ENCODE assay signal across 9 mouse cellular contexts in genomic region chr4:105110684-105111035, GRCm38 (mm10). TPM values are rescaled to one million over a fixed set of nuclear protein-coding genes. Genes with fewer than 3 reads are reported as not detected.
DNase-seq lines count a peak whose midpoint lies in the region; ATAC-seq and TF ChIP-seq lines count a peak whose summit lies in the region.
"Had no signal": no experiment of that assay in that cellular context is flagged by ENCODE, and none has a peak within 500 bp of the region (broad histone marks: within the 10 kb centered on the region; RNA-seq: fewer than 3 reads in every experiment).

No protein-coding gene starts in this region.

- peak overlapping the region; percentile 81 for H3K4me3 ChIP-seq in heart, embryonic 11.5 days (ENCODE audit: low read depth, low read length)
- H3K4me3 ChIP-seq in E14TG2a.4 (replicated peaks; ENCODE audit: low read length), result peak overlapping the region; percentile 87
- H3K4me3 ChIP-seq in forebrain, embryonic 13.5 days, result peak overlapping the region; percentile 74
- no peak overlapping the region for H3K4me3 ChIP-seq in liver, embryonic 15.5 days (replicated peaks)

- H3K36me3 ChIP-seq in heart, embryonic 11.5 days (ENCODE audit: control insufficient read depth, insufficient read depth, low read length), result no peaks in the 10 kb centered on the region
- no peaks in the 10 kb centered on the region for H3K36me3 ChIP-seq in E14TG2a.4 (ENCODE audit: insufficient read depth, low read length)
- no peaks in the 10 kb centered on the region for H3K36me3 ChIP-seq in forebrain, embryonic 13.5 days (ENCODE audit: poor library complexity, severe bottlenecking)
- no peaks in the 10 kb centered on the region for H3K36me3 ChIP-seq in liver, embryonic 15.5 days (replicated peaks)

- H3K9ac ChIP-seq in heart, embryonic 11.5 days (ENCODE audit: low read depth, low read length), result no peak overlapping the region
- peak overlapping the region; percentile 83 for H3K9ac ChIP-seq in forebrain, embryonic 13.5 days
- no peak overlapping the region for H3K9ac ChIP-seq in liver, embryonic 15.5 days

- DNase-seq in heart, postnatal 36 days, result no peak
- DNase-seq in embryo, embryonic 10 days (ENCODE audit: low spot score), result no peak
- DNase-seq: kidney, adult 11 months had no signal

- peak overlapping the region; percentile 75 for H3K4me2 ChIP-seq in heart, embryonic 11.5 days
- H3K4me2 ChIP-seq in forebrain, embryonic 13.5 days, result peak overlapping the region; percentile 87
- peak overlapping the region; percentile 70; the same call in 1 of the 2 replicates for H3K4me2 ChIP-seq in liver, embryonic 15.5 days

- WGBS in heart, embryonic 11.5 days (ENCODE audit: insufficient replicate concordance), result 58% methylated on average over 4 of the region's 4 CpGs
- WGBS in forebrain, embryonic 13.5 days, result 57% methylated on average over 4 of the region's 4 CpGs
- 56% methylated on average over 4 of the region's 4 CpGs for WGBS in liver, embryonic 15.5 days (ENCODE audit: insufficient replicate concordance)

- intact Hi-C loops in heart, postnatal 36 days (cut with DNase I), result no loop called here

- H3K27ac ChIP-seq in heart, embryonic 11.5 days (ENCODE audit: low read depth, low read length), result no peak overlapping the region
- no peak overlapping the region for H3K27ac ChIP-seq in forebrain, embryonic 13.5 days
- no peak overlapping the region for H3K27ac ChIP-seq in liver, embryonic 15.5 days (replicated peaks)

- ATAC-seq in heart, embryonic 11.5 days (replicated peaks; ENCODE audit: insufficient number of reproducible peaks, low FRiP score, low TSS enrichment), result 0 out of 2 replicates have a peak, but pooled peaks have one; percentile 8
- ATAC-seq in forebrain, embryonic 13.5 days, result no peak
- no peak for ATAC-seq in liver, embryonic 15.5 days (ENCODE audit: insufficient read depth)
- no peak for ATAC-seq in CD4-positive, CD25-positive, alpha-beta regulatory T cell, adult 4 months
- ATAC-seq in erythroblast, adult 5-6 weeks (replicated peaks; ENCODE audit: low FRiP score, poor library complexity, severe bottlenecking), result no peak

- H3K27me3 ChIP-seq in heart, embryonic 11.5 days (ENCODE audit: control insufficient read depth, insufficient read depth, low read length), result peaks cover 4% of the 10 kb centered on the region; the same call in 1 of the 2 replicates
- H3K27me3 ChIP-seq in E14TG2a.4 (ENCODE audit: insufficient read depth, low read length), result peaks cover 24% of the 10 kb centered on the region
- no peaks in the 10 kb centered on the region for H3K27me3 ChIP-seq in forebrain, embryonic 13.5 days
- H3K27me3 ChIP-seq in liver, embryonic 15.5 days, result peaks cover 37% of the 10 kb centered on the region

- no peaks in the 10 kb centered on the region for H3K9me3 ChIP-seq in heart, embryonic 11.5 days (replicated peaks; ENCODE audit: control insufficient read depth, low read length)
- H3K9me3 ChIP-seq in E14TG2a.4 (ENCODE audit: low read length), result no peaks in the 10 kb centered on the region
- H3K9me3 ChIP-seq in forebrain, embryonic 13.5 days (replicated peaks), result no peaks in the 10 kb centered on the region
- no peaks in the 10 kb centered on the region for H3K9me3 ChIP-seq in liver, embryonic 15.5 days (replicated peaks)

- H3K4me1 ChIP-seq in heart, embryonic 11.5 days (ENCODE audit: control insufficient read depth, insufficient read depth, low read length), result peaks cover 4% of the 10 kb centered on the region; the same call in 1 of the 2 replicates
- H3K4me1 ChIP-seq in E14TG2a.4 (replicated peaks; ENCODE audit: low read depth, low read length), result peaks cover 32% of the 10 kb centered on the region
- H3K4me1 ChIP-seq in forebrain, embryonic 13.5 days, result peaks cover 20% of the 10 kb centered on the region
- H3K4me1 ChIP-seq in liver, embryonic 15.5 days (replicated peaks), result 0 out of 2 replicates have a peak, but pooled peaks cover 3% of the 10 kb centered on the region

- no peak for TF ChIP-seq CTCF in E14TG2a.4 (conservative IDR thresholded peaks at IDR 0.05; ENCODE audit: low read length)

RNA-seq across cellular contexts. Expression of gene Prkaa2, which starts 1.0 kb away (rescaled TPM):
- polyA plus RNA-seq in heart, embryonic 11.5 days (2014; fragmentation: Nextera tagmentation; extraction: Ambion mirVana), result 38.8 and 49.1 TPM in 2 replicates
- total RNA-seq in heart, postnatal 36 days (2021), result 10 to 100 TPM; 76.0 to 78.1 TPM
- polyA plus RNA-seq in forebrain, embryonic 13.5 days (2015; fragmentation: Nextera tagmentation; extraction: Ambion mirVana), result 6.2 and 7.1 TPM in 2 replicates
- polyA plus RNA-seq in liver, embryonic 15.5 days (2015; fragmentation: Nextera tagmentation; extraction: Ambion mirVana), result 0.50 and 0.52 TPM in 2 replicates
- not detected for polyA plus RNA-seq in CD4-positive, CD25-positive, alpha-beta regulatory T cell, adult 4 months (2017; shearing (Covaris generic))
- 0.21 TPM in 1 of 2 replicates, not detected in the other for total RNA-seq in erythroblast, adult 5-6 weeks (2015; ENCODE audit: low replicate concordance)
- total RNA-seq in erythroblast, adult 5-6 weeks (2017; ENCODE audit: low replicate concordance), result 0.09 TPM in 1 of 2 replicates, not detected in the other

RNA-seq across cellular contexts. Expression of gene Plpp3, which starts 46.5 kb away (rescaled TPM):
- 23.8 and 25.7 TPM in 2 replicates for polyA plus RNA-seq in heart, embryonic 11.5 days (2014; fragmentation: Nextera tagmentation; extraction: Ambion mirVana)
- 10 to 100 TPM; 66.2 to 75.1 TPM for total RNA-seq in heart, postnatal 36 days (2021)
- polyA plus RNA-seq in forebrain, embryonic 13.5 days (2015; fragmentation: Nextera tagmentation; extraction: Ambion mirVana), result 85.7 and 87.9 TPM in 2 replicates
- polyA plus RNA-seq in liver, embryonic 15.5 days (2015; fragmentation: Nextera tagmentation; extraction: Ambion mirVana), result 14.2 and 17.2 TPM in 2 replicates
- under 1 TPM in 1 of 2 experiments, not detected in 1; 0.24 TPM for polyA plus RNA-seq in CD4-positive, CD25-positive, alpha-beta regulatory T cell, adult 4 months (2017; shearing (Covaris generic))
- total RNA-seq in erythroblast, adult 5-6 weeks (2015; ENCODE audit: low replicate concordance), result 0.58 TPM in 1 of 2 replicates, not detected in the other
- total RNA-seq in erythroblast, adult 5-6 weeks (2017; ENCODE audit: low replicate concordance), result 0.09 TPM in 1 of 2 replicates, not detected in the other

Comparison
In these comparisons a context has a peak if more than half of its experiments do, and no peak if none do; other contexts are left out.
1. RNA of gene Plpp3, which starts 46.5 kb away (polyA plus RNA-seq): 85.7 to 87.9 TPM in forebrain, embryonic 13.5 days, 23.8 to 25.7 TPM in heart, embryonic 11.5 days and 14.2 to 17.2 TPM in liver, embryonic 15.5 days; 0.24 TPM in CD4-positive, CD25-positive, alpha-beta regulatory T cell, adult 4 months; every median in the first group is over 10 times any median in the second.
2. Peak in every context shown above with its lines, with median percentiles within 50 percentile points of each other: H3K4me2 ChIP-seq.